Mouse (Mus musculus) layer of hippocampus, adult 11-12 months (tissue): Measurements from ENCODE around the gene Ccdc57.
"Not testable (repeated sequence)": the region's sequence is repeated elsewhere in the genome, so short reads cannot be mapped to it uniquely, and the experiment has no call there.

Experiments
- DNase-seq: peaks from one replicate; pipeline ENCODE4 v3.0.0; 2022; ENCODE audit warnings: low spot score

The Ccdc57 gene

GRCm38 (mm10) chr11:120784064-120784791 lies 148.4 kb downstream of the Ccdc57 start, which contains the start of the genes Rfng and Gps1:
TSS of gene Rfng (minus strand) at chr11:120784207.
TSS of gene Gps1 (plus strand) at chr11:120784272.
- peak; percentile 76 for DNase-seq

- no peak for DNase-seq
Observed at GRCm38 (mm10) chr11:120783426-120784063, 149.1 kb downstream of the Ccdc57 start.

- not testable (repeated sequence) for DNase-seq
Observed at GRCm38 (mm10) chr11:120781361-120781760, 151.3 kb downstream of the Ccdc57 start.

- DNase-seq, result no peak
Observed at GRCm38 (mm10) chr11:120779876-120780275, 152.8 kb downstream of the Ccdc57 start.

- no peak for DNase-seq
Observed at GRCm38 (mm10) chr11:120777123-120777522, 155.5 kb downstream of the Ccdc57 start.
